Mouse (Mus musculus): ENCODE measurements at regions not wholly inside any gene's neighbourhood (a gene's known extent, or its start where the extent isn't known, plus 50 kb on each side); places are given as distances from the start of the nearest gene placed in this dataset.

GRCm38 (mm10) chr10:118605156-118605821 lies 164.4 kb downstream of the Ifng start:
- H3K27me3 ChIP-seq = no peaks in the 10 kb centered on the region
- 88% methylated on average over 10 of the region's 10 CpGs for WGBS
- H3K4me1 ChIP-seq = no peaks in the 10 kb centered on the region
- no peak overlapping the region for H3K9ac ChIP-seq (replicated peaks)
- no peaks in the 10 kb centered on the region for H3K36me3 ChIP-seq
- no peak overlapping the region for H3K27ac ChIP-seq (replicated peaks)
- no peak overlapping the region for H3K4me2 ChIP-seq (replicated peaks)
- no peaks in the 10 kb centered on the region for H3K9me3 ChIP-seq
- no peak for ATAC-seq (replicated peaks)
- H3K4me3 ChIP-seq = no peak overlapping the region

GRCm38 (mm10) chr10:118607418-118607817 lies 166.6 kb downstream of the Ifng start:
- Histone ChIP-seq H3K27me3 (no peaks in the 10 kb centered on the region), H3K4me1 (no peaks in the 10 kb centered on the region), H3K9ac (replicated peaks) (no peak overlapping the region), H3K27ac (replicated peaks) (no peak overlapping the region), H3K36me3 (no peaks in the 10 kb centered on the region), H3K4me3 (no peak overlapping the region), H3K4me2 (replicated peaks) (no peak overlapping the region), H3K9me3 (no peaks in the 10 kb centered on the region)
- no peak for ATAC-seq (replicated peaks)
- 88% methylated on average over 1 of the region's 1 CpGs for WGBS

GRCm38 (mm10) chr10:118608376-118609145 lies 167.7 kb downstream of the Ifng start:
- Histone ChIP-seq H3K9ac (replicated peaks) (no peak overlapping the region), H3K9me3 (no peaks in the 10 kb centered on the region), H3K27ac (replicated peaks) (no peak overlapping the region), H3K4me1 (no peaks in the 10 kb centered on the region), H3K4me2 (replicated peaks) (no peak overlapping the region), H3K36me3 (no peaks in the 10 kb centered on the region), H3K4me3 (no peak overlapping the region), H3K27me3 (no peaks in the 10 kb centered on the region)
- ATAC-seq (replicated peaks) = no peak
- WGBS = 70% methylated on average over 4 of the region's 4 CpGs

GRCm38 (mm10) chr10:118609157-118609556 lies 168.3 kb downstream of the Ifng start:
- no peaks in the 10 kb centered on the region for H3K4me1 ChIP-seq
- H3K4me3 ChIP-seq = no peak overlapping the region
- H3K27me3 ChIP-seq = no peaks in the 10 kb centered on the region
- no peak overlapping the region for H3K4me2 ChIP-seq (replicated peaks)
- no peak for ATAC-seq (replicated peaks)
- no peaks in the 10 kb centered on the region for H3K36me3 ChIP-seq
- H3K9ac ChIP-seq (replicated peaks) = no peak overlapping the region
- 68% methylated on average over 4 of the region's 4 CpGs for WGBS
- no peaks in the 10 kb centered on the region for H3K9me3 ChIP-seq
- no peak overlapping the region for H3K27ac ChIP-seq (replicated peaks)

- no peaks in the 10 kb centered on the region for H3K9me3 ChIP-seq
- no peaks in the 10 kb centered on the region for H3K4me1 ChIP-seq
- H3K36me3 ChIP-seq = no peaks in the 10 kb centered on the region
- H3K4me2 ChIP-seq (replicated peaks) = no peak overlapping the region
- no peak overlapping the region for H3K27ac ChIP-seq (replicated peaks)
- H3K4me3 ChIP-seq = no peak overlapping the region
- ATAC-seq (replicated peaks) = no peak
- WGBS = 89% methylated on average over 7 of the region's 7 CpGs
- H3K27me3 ChIP-seq = no peaks in the 10 kb centered on the region
- no peak overlapping the region for H3K9ac ChIP-seq (replicated peaks)
Observed at GRCm38 (mm10) chr10:118610868-118611461, 170.1 kb downstream of the Ifng start.

GRCm38 (mm10) chr10:118612091-118612490 lies 171.2 kb downstream of the Ifng start:
- no peak overlapping the region for H3K9ac ChIP-seq (replicated peaks)
- no peak for ATAC-seq (replicated peaks)
- WGBS = 93% methylated on average over 7 of the region's 7 CpGs
- H3K27me3 ChIP-seq = no peaks in the 10 kb centered on the region
- H3K4me3 ChIP-seq = no peak overlapping the region
- no peak overlapping the region for H3K27ac ChIP-seq (replicated peaks)
- H3K36me3 ChIP-seq = no peaks in the 10 kb centered on the region
- no peaks in the 10 kb centered on the region for H3K9me3 ChIP-seq
- H3K4me1 ChIP-seq = no peaks in the 10 kb centered on the region
- H3K4me2 ChIP-seq (replicated peaks) = no peak overlapping the region

- H3K27me3 ChIP-seq = no peaks in the 10 kb centered on the region
- no peak overlapping the region for H3K27ac ChIP-seq (replicated peaks)
- no peaks in the 10 kb centered on the region for H3K36me3 ChIP-seq
- H3K4me1 ChIP-seq = no peaks in the 10 kb centered on the region
- H3K9ac ChIP-seq (replicated peaks) = no peak overlapping the region
- H3K4me3 ChIP-seq = no peak overlapping the region
- H3K4me2 ChIP-seq (replicated peaks) = no peak overlapping the region
- ATAC-seq (replicated peaks) = no peak
- no peaks in the 10 kb centered on the region for H3K9me3 ChIP-seq
- WGBS = 86% methylated on average over 14 of the region's 14 CpGs
Observed at GRCm38 (mm10) chr10:118613056-118613695, 172.3 kb downstream of the Ifng start.

- Histone ChIP-seq H3K9ac (replicated peaks) (no peak overlapping the region), H3K27ac (replicated peaks) (no peak overlapping the region), H3K9me3 (no peaks in the 10 kb centered on the region), H3K36me3 (no peaks in the 10 kb centered on the region), H3K4me1 (no peaks in the 10 kb centered on the region), H3K4me3 (no peak overlapping the region), H3K4me2 (replicated peaks) (no peak overlapping the region), H3K27me3 (no peaks in the 10 kb centered on the region)
- 94% methylated on average over 6 of the region's 6 CpGs for WGBS
- no peak for ATAC-seq (replicated peaks)
Observed at GRCm38 (mm10) chr10:118614251-118614865, 173.5 kb downstream of the Ifng start.

GRCm38 (mm10) chr10:118615131-118616020 lies 174.5 kb downstream of the Ifng start:
- Histone ChIP-seq H3K27ac (replicated peaks) (no peak overlapping the region), H3K27me3 (no peaks in the 10 kb centered on the region), H3K4me3 (no peak overlapping the region), H3K4me1 (no peaks in the 10 kb centered on the region), H3K9ac (replicated peaks) (no peak overlapping the region), H3K36me3 (no peaks in the 10 kb centered on the region), H3K4me2 (replicated peaks) (no peak overlapping the region), H3K9me3 (no peaks in the 10 kb centered on the region)
- 74% methylated on average over 10 of the region's 10 CpGs for WGBS
- ATAC-seq (replicated peaks) = no peak

GRCm38 (mm10) chr10:118616031-118616615 lies 175.3 kb downstream of the Ifng start:
- Histone ChIP-seq H3K4me2 (replicated peaks) (no peak overlapping the region), H3K9ac (replicated peaks) (no peak overlapping the region), H3K4me3 (no peak overlapping the region), H3K36me3 (no peaks in the 10 kb centered on the region), H3K27ac (replicated peaks) (no peak overlapping the region), H3K27me3 (no peaks in the 10 kb centered on the region), H3K4me1 (no peaks in the 10 kb centered on the region), H3K9me3 (no peaks in the 10 kb centered on the region)
- ATAC-seq (replicated peaks) = no peak
- 93% methylated on average over 5 of the region's 5 CpGs for WGBS
